Mouse (Mus musculus) liver, embryonic 14.5 days (tissue): ENCODE measurements around the gene Sulf2. TPM values are rescaled to one million over a fixed set of nuclear protein-coding genes. Genes with fewer than 3 reads are reported as not detected.

Experiments
- ATAC-seq: fragments of 200-750 bp; cut with Nextera tagmentation; 2 replicates; pipeline ENCODE4 v1.8.0; 2017; ENCODE audit warnings: moderate number of reproducible peaks, mild to moderate bottlenecking, moderate library complexity; ENCODE audit not compliant: insufficient read depth
- DNase-seq, 3 experiments: peaks; one replicate each; pipeline ENCODE4 v3.0.0-alpha.2; 2012 to 2013; ENCODE audit warnings: low read depth in 3 of 3, low spot score in 3 of 3
- H3K27ac ChIP-seq: fragments of 300-500 bp; sonication (generic); 2 replicates; pipeline ENCODE4 v1.5.1; 2014; ENCODE audit warnings: moderate library complexity, mild to moderate bottlenecking, control low read depth, inconsistent platforms
- H3K27me3 ChIP-seq: fragments of 300-500 bp; sonication (generic); 2 replicates; pipeline ENCODE4 v1.6.1; 2014; ENCODE audit warnings: mild to moderate bottlenecking, low read length, moderate library complexity; ENCODE audit not compliant: control insufficient read depth, insufficient read depth
- H3K36me3 ChIP-seq: fragments of 300-500 bp; sonication (generic); replicated peaks from 2 replicates; pipeline ENCODE4 v1.6.1; 2014; ENCODE audit warnings: low read depth; ENCODE audit not compliant: control insufficient read depth, insufficient read depth
- H3K4me1 ChIP-seq, 2 experiments: fragments of 200-500 bp in 1 of 2; fragments of 300-500 bp in 1 of 2; sonication (generic) in 1 of 2; replicated peaks; 2 replicates each; pipeline ENCODE4 v1.6.1; 2012 to 2014; ENCODE audit warnings: antibody characterized with exemption in 1 of 2, inconsistent platforms in 1 of 2, low read length in 1 of 2; ENCODE audit not compliant: control insufficient read depth in 2 of 2, insufficient read depth in 2 of 2
- H3K4me2 ChIP-seq: fragments of 300-500 bp; sonication (generic); 2 replicates; pipeline ENCODE4 v1.6.1; 2014; ENCODE audit warnings: low read depth, mild to moderate bottlenecking, control low read depth, moderate library complexity
- H3K4me3 ChIP-seq, 2 experiments: fragments of 200-500 bp in 1 of 2; fragments of 300-500 bp in 1 of 2; sonication (generic) in 1 of 2; 2 replicates each; pipeline ENCODE4 v1.5.1; 2012 to 2014; ENCODE audit warnings: low read depth in 2 of 2, low read length in 2 of 2, mild to moderate bottlenecking in 2 of 2, control low read depth in 1 of 2, inconsistent platforms in 1 of 2, moderate library complexity in 1 of 2; ENCODE audit not compliant: insufficient read depth in 1 of 2
- H3K9ac ChIP-seq: fragments of 300-500 bp; sonication (generic); replicated peaks from 2 replicates; pipeline ENCODE4 v1.6.1; 2014; ENCODE audit warnings: mild to moderate bottlenecking, control low read depth, moderate library complexity
- H3K9me3 ChIP-seq: fragments of 300-500 bp; sonication (generic); 2 replicates; pipeline ENCODE4 v1.6.1; 2016; ENCODE audit warnings: low read length, mixed read lengths; ENCODE audit not compliant: control insufficient read depth
- CTCF ChIP-seq: IDR thresholded peaks from 2 replicates; pipeline ENCODE4 v1.5.1; 2016; ENCODE audit warnings: antibody characterized with exemption, low read depth, control low read depth
- EP300 ChIP-seq: IDR thresholded peaks from 2 replicates; pipeline ENCODE4 v1.6.1; 2016; ENCODE audit warnings: antibody characterized with exemption, low read depth
- WGBS: fragments of 180-500 bp; shearing (Covaris S2); extraction: QIAGEN DNeasy Blood & Tissue Kit; methylation state at CpG from one replicate; pipeline ENCODE4 v1.1.7; 2014; ENCODE audit not compliant: insufficient replicate concordance; 5-methylcytosine and 5-hydroxymethylcytosine counted together
- polyA plus RNA-seq, 2 experiments: library from polyadenylated mRNA; depleted of rRNA in 1 of 2; stranded (reverse) in 1 of 2; unstranded in 1 of 2; fragments of >200 nt; fragmentation: Nextera tagmentation in 1 of 2; extraction: Ambion mirVana in 1 of 2; gene quantifications; 2 replicates each; pipeline versions ENCODE4 v1.2.1 to v1.2.3; 2012 to 2014

Gene Sulf2
- polyA plus RNA-seq, 2 experiments = 0.81 to 0.99 TPM

DNA sequence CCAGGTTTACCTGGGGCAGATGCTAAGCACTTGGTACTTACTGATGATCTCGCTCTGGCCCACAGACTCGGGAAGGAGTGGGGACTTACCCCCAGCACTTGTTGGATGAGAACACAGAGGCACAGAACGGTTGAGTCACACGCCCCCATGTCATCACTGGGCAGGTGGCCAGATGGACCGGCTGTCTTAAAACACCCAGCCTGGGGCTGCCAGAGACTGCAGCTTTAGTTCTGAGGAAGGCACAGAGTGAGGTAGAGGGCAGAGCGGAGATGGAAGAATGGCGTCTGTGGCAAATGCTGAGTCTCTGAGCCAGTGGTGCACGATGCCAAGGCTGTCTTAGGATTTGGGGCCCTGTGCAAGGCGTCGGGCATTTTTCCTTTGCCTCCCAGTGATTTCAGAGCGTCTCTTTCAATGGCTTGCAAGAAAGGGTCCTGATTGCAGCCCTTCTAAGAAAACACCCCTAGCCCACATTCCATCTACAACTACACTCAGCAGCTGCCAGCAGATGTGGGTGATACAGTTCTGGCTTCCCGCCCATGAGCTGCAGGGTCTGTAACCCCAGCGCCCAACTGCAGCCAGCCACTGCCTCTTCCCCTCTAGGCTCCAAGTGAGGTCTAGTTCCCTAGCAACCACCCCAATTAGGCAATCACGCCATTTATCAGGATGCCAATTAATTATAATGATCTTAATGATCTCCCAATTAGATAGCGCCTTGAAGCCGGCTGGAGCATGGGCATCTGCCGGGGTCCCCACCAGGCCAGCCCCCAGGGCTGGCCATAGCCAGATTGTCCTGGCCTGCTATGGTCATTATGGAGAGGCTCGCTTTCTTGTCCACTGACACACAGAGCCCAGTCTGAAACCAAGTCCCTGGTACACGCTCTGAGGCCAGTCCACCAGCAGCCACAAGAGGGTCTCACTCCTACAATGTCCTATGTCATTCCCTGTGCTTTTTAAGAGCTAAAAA is 3.7 kb downstream of the Sulf2 start:
- no peak overlapping the region for H3K9ac ChIP-seq
- H3K27ac ChIP-seq = no peak overlapping the region
- DNase-seq (no peak), ATAC-seq (no peak)
- 58% methylated on average over 19 of the region's 19 CpGs for WGBS
- H3K4me2 ChIP-seq = no peak overlapping the region
- no peak overlapping the region for H3K4me3 ChIP-seq
- H3K9me3 ChIP-seq = no peaks in the 10 kb centered on the region
- H3K36me3 ChIP-seq = no peaks in the 10 kb centered on the region
- H3K27me3 ChIP-seq = peaks cover 40% of the 10 kb centered on the region
- no peaks in the 10 kb centered on the region for H3K4me1 ChIP-seq
- TF ChIP-seq EP300 (no peak), CTCF (no peak)

DNA sequence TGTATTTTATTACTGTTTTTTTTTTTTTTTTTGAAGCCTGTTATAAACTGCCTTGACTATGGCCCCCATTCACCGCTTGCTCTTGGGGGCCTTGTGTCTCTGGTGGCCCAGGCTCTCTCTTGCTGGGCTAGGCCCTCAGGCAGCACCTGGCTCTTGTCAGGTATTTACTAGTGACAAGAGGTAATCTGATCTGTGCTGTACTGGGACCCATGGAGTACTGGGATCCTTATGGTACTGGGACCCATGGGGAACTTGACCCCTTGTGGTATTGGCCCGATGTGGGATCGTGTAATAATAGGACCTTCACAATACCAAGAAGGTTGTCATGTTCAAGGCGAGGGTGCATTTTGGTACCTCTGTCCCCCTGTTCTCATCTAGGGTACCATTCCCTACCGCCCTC is 4.9 kb downstream of the Sulf2 start:
- 69% methylated on average over 5 of the region's 5 CpGs for WGBS
- no peak overlapping the region for H3K27ac ChIP-seq
- no peak overlapping the region for H3K4me3 ChIP-seq
- H3K4me2 ChIP-seq = no peak overlapping the region
- no peaks in the 10 kb centered on the region for H3K36me3 ChIP-seq
- no peak overlapping the region for H3K9ac ChIP-seq
- no peak for ATAC-seq
- peaks cover 32% of the 10 kb centered on the region for H3K27me3 ChIP-seq
- TF ChIP-seq EP300 = no peak
- no peak for TF ChIP-seq CTCF
- no peaks in the 10 kb centered on the region for H3K4me1 ChIP-seq
- no peaks in the 10 kb centered on the region for H3K9me3 ChIP-seq
- no peak for DNase-seq

DNA sequence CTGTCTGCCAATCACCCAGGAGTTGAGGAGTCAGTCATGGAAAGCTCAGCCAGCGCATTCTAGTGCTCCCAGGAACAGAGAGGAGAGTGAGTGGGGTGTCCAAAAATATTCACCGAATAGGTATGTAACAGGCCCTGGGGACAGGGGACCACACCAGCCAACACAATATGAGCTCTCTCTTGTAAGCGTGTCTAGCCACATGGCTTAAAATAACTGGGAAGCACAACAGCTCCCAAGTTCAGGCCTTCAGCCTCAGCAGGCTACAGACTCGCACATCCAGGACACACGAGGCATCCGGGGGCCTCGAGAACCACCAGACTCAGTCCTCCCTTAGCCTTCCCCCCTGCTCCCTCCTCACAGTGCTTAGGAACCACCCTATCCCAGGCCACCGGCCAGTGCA is 6.0 kb downstream of the Sulf2 start:
- no peak for ATAC-seq
- Histone ChIP-seq H3K4me3 (no peak overlapping the region), H3K4me2 (no peak overlapping the region), H3K4me1 (no peaks in the 10 kb centered on the region), H3K27me3 (peaks cover 21% of the 10 kb centered on the region), H3K9me3 (no peaks in the 10 kb centered on the region), H3K27ac (no peak overlapping the region), H3K9ac (no peak overlapping the region), H3K36me3 (no peaks in the 10 kb centered on the region)
- WGBS = 70% methylated on average over 8 of the region's 8 CpGs
- DNase-seq = no peak
- no peak for TF ChIP-seq EP300
- TF ChIP-seq CTCF = no peak

DNA sequence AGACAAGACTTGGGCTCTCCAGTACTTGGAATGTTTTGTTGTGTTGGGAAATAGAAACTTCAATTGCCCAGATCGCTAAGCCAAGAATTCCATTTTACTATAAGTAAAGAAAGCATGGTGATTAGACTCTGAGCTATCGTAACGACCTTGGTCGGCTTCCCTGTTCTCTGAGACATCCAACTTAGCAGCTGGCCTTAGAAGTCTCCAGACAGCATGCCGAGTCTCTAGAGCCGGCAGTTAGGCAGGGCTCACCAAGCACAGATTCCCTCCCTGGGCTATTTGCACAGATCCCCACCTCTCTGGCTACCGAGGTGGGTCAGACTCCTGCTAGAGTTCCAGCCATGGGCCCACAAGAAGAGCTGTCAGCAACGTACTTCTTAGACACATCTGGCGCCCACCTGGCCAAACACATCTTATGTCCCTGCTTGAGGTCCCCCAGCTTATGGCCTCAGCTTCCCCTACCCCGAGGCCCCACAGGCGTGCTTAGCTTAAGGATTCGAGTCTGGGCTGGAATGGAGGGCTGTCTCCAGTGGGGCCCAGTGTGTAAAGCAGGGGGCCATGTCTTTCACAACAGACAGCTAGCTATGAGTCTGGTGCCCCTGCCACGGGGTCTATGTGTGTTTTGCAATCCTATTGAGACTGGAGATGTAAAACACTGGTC is 6.7 kb downstream of the Sulf2 start:
- Histone ChIP-seq H3K9ac (no peak overlapping the region), H3K4me2 (no peak overlapping the region), H3K36me3 (no peaks in the 10 kb centered on the region), H3K4me3 (no peak overlapping the region), H3K4me1 (no peaks in the 10 kb centered on the region), H3K27me3 (peaks cover 14% of the 10 kb centered on the region), H3K9me3 (no peaks in the 10 kb centered on the region), H3K27ac (no peak overlapping the region)
- no peak for DNase-seq
- TF ChIP-seq EP300 = no peak
- TF ChIP-seq CTCF = no peak
- WGBS = 51% methylated on average over 13 of the region's 13 CpGs
- no peak for ATAC-seq

DNA sequence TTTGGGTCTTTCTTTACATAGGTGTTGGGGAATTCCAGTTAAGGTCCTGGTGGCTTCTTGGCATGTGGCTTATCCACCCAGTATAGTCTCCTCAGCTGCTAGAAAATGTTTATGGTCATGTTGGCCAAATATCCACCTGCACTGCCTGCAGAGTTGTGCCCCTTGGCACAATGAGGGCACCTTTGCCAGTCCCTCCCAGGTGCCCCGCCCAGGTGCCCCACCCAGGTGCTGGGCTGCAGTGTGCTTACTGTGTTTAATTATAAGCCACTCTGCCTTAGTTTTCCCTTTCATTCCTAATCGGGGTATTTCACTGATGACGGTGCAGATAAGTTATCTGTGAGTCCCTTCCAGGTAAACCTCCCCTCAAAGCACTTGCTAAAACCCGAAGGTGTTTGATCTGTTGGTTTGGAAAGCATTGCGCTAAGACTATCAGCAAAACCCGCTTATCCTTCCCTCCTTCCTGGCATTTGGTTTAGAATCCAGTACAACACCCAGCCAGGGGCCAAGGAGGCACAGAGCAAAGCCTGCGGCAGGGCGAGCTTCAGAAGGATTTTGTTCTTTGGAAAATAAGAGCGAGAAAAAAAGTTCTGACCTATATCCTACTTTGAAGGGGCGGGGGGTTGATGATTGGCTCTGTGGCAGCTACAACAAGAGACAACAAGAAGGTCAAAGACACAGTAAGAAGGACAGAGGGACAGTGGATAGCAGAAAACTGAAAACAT is 7.4 kb downstream of the Sulf2 start:
- H3K27ac ChIP-seq = no peak overlapping the region

More for the DNA sequence above, 7.4 kb downstream of the Sulf2 start:
- Histone ChIP-seq H3K9ac (no peak overlapping the region), H3K4me3 (no peak overlapping the region), H3K27me3 (peaks cover 7% of the 10 kb centered on the region), H3K4me2 (no peak overlapping the region), H3K4me1 (no peaks in the 10 kb centered on the region), H3K9me3 (no peaks in the 10 kb centered on the region), H3K36me3 (no peaks in the 10 kb centered on the region)
- ATAC-seq = no peak
- 59% methylated on average over 10 of the region's 10 CpGs for WGBS
- no peak for DNase-seq
- TF ChIP-seq CTCF (no peak), EP300 (no peak)
